Mouse (Mus musculus) c-Kit-positive CD71-negative TER-119-negative erythroid progenitor cells, embryonic 14.5 days (primary cell): ENCODE results near the gene Gm10100.
"Not testable (repeated sequence)": the region's sequence is repeated elsewhere in the genome, so short reads cannot be mapped to it uniquely, and the experiment has no call there.

Experiments used
- DNase-seq: peaks from one replicate; pipeline ENCODE4 v3.0.0-alpha.2; 2013; ENCODE audit warnings: low read depth

Gm10100 gene

GRCm38 (mm10) chr10:77726186-77726585 lies at the start of gene Gm10100:
Gm10100 (plus strand) TSS chr10:77726486.
- DNase-seq: no peak

- no peak for DNase-seq
These were observed 48.7 kb upstream of the Gm10100 start for GRCm38 (mm10) chr10:77677562-77677961.

- no peak for DNase-seq
These were observed 43.3 kb upstream of the Gm10100 start for GRCm38 (mm10) chr10:77682994-77683393.

GRCm38 (mm10) chr10:77684181-77684580 lies 42.1 kb upstream of the Gm10100 start:
- no peak for DNase-seq

- no peak for DNase-seq
These were observed 40.2 kb upstream of the Gm10100 start, which contains the start of gene Tspear for GRCm38 (mm10) chr10:77685895-77686664. Tspear (plus strand) TSS chr10:77686569.

GRCm38 (mm10) chr10:77687021-77687420 lies 39.3 kb upstream of the Gm10100 start:
- DNase-seq: no peak

- not testable (repeated sequence) for DNase-seq
These were observed 35.9 kb upstream of the Gm10100 start, which contains the start of gene Gm19402 for GRCm38 (mm10) chr10:77690356-77690807. Gm19402 (minus strand) TSS chr10:77690757.

- no peak for DNase-seq
These were observed 29.2 kb upstream of the Gm10100 start, which contains the start of gene Gm9508 for GRCm38 (mm10) chr10:77697133-77697532. Gm9508 (minus strand) TSS chr10:77697233.

- no peak for DNase-seq
These were observed 20.0 kb upstream of the Gm10100 start, which contains the start of gene Gm10272 for GRCm38 (mm10) chr10:77706326-77706725. Gm10272 (plus strand) TSS chr10:77706626.

- no peak for DNase-seq
These were observed 16.5 kb upstream of the Gm10100 start for GRCm38 (mm10) chr10:77709831-77710230.

GRCm38 (mm10) chr10:77711157-77711556 lies 15.1 kb upstream of the Gm10100 start, which contains the start of gene Gm10024:
Gm10024 (plus strand) TSS chr10:77711457.
- DNase-seq: not testable (repeated sequence)

GRCm38 (mm10) chr10:77713734-77714133 lies 12.6 kb upstream of the Gm10100 start:
- no peak for DNase-seq

GRCm38 (mm10) chr10:77715507-77715906 lies 10.8 kb upstream of the Gm10100 start, which contains the start of gene Gm10142:
Gm10142 (plus strand) TSS chr10:77715807.
- DNase-seq: no peak

GRCm38 (mm10) chr10:77720299-77720698 lies 6.0 kb upstream of the Gm10100 start, which contains the start of gene Krtap12-1:
Krtap12-1 (plus strand) TSS chr10:77720599.
- DNase-seq: not testable (repeated sequence)

GRCm38 (mm10) chr10:77724855-77725254 lies 1.4 kb upstream of the Gm10100 start:
- no peak for DNase-seq

- no peak for DNase-seq
These were observed 2.0 kb downstream of the Gm10100 start for GRCm38 (mm10) chr10:77728280-77728679.

- DNase-seq: no peak
These were observed 3.0 kb downstream of the Gm10100 start for GRCm38 (mm10) chr10:77729241-77729640.

- no peak for DNase-seq
These were observed 9.6 kb downstream of the Gm10100 start for GRCm38 (mm10) chr10:77735928-77736327.

- no peak for DNase-seq
These were observed 12.6 kb downstream of the Gm10100 start for GRCm38 (mm10) chr10:77738929-77739328.

GRCm38 (mm10) chr10:77741924-77742688 lies 15.8 kb downstream of the Gm10100 start, which contains the start of gene Gm18596:
Gm18596 (minus strand) TSS chr10:77742638.
- not testable (repeated sequence) for DNase-seq

- DNase-seq: not testable (repeated sequence)
These were observed 24.4 kb downstream of the Gm10100 start for GRCm38 (mm10) chr10:77750686-77751085.

GRCm38 (mm10) chr10:77751254-77751653 lies 25.0 kb downstream of the Gm10100 start, which contains the start of gene Gm9736:
Gm9736 (minus strand) TSS chr10:77751354.
- not testable (repeated sequence) for DNase-seq
